Mouse (Mus musculus): Measurements from ENCODE around the gene Nedd4.
A peak's percentile ranks its signal among the peaks of the same experiment; 100 is the strongest.

Nedd4 gene

DNA sequence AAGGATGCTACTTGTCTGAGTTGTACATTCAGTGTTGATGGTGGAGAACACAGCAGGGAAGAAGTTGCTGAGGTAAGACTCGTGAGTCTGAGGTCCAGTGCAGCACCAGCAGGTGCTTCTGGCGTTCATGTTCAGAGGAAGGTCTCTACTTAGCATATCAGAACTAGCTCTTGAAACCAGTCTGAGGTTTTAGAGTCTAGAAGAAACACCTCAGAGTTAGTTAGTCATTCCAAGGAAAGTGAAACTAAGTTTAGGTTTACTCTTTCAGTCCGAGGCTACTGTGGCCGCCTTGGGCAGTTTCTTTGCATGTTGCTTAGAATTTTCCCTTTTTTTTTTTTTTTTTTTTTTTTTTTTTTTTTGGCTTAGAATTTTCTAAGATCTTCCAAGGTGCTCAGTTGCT lies 16.6 kb downstream of the Nedd4 start:
- no peak for DNase-seq (ENCODE audit: low spot score)

DNA sequence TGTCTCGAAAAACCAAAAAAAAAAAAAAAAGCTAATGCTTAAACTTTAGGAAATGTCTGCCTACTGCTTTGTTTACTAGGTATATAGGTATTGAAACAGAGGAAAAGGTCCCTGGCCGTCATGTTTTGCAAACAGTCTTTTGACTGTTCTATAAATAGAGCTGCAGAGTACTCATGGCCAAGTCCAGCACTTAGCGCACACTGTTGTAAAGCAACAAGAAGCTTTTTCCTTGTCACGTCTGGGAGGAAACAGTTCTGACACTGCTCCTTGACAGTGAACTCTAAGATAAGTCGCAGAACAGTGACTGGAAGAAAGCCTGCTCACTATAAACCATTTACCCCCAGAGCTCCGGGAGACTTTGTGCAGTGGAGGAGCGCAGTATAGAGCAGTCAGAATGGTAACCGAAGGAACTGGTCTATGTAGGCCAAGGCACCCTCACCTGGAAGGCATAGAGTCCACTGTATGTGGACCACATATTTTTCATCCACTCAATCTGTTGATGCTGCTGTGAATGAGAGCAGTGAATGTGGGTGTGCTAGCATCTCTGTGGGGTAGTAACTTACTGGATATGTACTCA lies 19.6 kb downstream of the Nedd4 start:
- DNase-seq (ENCODE audit: low spot score): no peak

DNA sequence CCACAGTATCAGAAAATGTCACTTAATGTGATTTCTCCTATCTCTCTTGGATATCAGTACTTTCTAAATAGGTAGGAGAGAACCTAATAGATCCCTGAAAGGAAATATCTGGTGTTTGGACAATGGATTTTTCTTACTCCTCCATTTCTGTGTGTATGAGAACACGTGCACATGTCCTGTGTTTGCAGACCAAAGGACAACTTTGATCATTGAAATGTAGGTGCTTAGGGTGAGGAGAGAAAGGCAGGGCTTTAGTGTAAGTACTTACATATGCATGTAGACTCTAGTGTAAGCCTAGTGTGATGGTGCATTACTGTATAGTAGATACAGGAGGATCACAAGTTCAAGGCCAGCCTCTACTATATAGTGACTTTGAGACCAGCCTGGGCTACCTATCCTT lies 21.1 kb downstream of the Nedd4 start:
- no peak for DNase-seq (ENCODE audit: low spot score)

DNA sequence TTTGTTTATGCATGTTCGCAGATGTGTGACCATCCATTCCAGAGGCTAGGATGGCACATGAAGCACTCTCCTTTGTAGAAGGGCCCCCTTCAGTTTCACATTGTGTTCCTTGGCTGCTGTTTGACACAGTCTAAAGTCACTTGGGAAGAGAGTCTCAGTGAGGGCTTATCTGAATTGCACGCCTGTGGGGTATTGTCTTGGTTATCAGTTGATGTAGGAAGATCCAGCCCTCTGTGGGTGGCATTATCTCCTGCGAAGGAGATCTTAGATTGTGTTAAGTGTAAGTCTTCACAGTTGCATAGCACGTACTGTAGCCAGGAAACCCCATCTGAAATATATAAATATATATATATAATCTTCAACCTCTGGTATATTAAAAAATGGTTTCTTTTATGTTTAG lies 23.1 kb downstream of the Nedd4 start:
- no peak for DNase-seq (ENCODE audit: low spot score)

DNA sequence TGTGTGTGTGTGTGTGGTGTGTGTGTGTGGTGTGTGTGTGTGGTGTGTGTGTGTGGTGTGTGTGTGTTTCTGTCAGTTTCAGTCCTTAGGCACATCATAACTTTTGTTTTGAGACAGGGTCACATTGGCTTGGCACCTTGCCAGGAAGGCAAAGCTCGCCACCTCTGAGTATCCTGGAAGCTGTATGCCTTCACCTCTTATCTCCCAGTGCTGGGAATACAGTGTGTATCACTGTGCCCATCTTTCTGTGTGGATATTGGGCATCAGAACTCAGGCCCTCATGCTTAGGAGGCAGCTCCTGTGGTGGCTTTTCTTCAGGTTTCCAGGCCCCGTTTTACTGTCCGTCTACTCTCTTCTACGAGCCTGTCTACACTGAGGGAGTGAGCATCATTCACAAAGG lies 24.4 kb downstream of the Nedd4 start:
- DNase-seq (ENCODE audit: low spot score): no peak

DNA sequence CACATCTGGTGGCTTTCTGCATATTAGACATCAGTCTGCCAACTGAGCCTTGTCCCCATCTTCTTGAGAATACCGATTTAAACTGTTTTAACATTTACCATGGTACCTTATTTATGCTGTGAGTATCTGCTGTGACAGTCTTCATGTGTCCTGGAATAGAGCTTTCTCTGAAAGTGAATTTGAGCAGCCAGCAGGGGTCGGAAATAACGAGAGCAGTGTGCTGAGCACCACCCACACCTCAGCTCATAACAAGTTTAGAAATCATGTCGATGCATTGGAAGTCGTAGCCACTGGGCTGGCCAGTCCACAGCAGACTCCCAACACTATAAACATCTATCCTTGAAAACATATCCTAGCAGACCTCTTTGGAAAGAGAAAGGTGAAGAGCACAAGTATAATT lies 27.4 kb downstream of the Nedd4 start:
- no peak for DNase-seq (ENCODE audit: low spot score)

DNA sequence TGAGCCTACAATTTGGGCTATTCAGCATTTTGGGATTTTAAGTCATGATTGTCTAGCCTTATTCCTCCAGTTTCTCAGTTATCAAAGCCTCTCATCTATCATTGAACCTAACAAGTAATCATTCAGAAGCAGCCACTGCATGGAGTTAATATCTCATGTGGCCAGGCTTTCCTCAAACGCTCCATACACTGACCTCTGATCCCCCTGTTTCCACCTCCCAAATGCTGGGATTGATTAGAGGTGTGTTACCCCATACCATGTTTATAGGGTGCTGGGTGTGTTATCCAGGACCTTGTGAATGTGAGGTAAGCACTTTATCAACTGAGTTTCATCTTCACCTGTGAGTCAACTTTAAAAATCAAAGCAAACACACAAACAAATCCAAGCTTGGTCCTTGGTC lies 28.7 kb downstream of the Nedd4 start:
- no peak for DNase-seq (ENCODE audit: low spot score)

DNA sequence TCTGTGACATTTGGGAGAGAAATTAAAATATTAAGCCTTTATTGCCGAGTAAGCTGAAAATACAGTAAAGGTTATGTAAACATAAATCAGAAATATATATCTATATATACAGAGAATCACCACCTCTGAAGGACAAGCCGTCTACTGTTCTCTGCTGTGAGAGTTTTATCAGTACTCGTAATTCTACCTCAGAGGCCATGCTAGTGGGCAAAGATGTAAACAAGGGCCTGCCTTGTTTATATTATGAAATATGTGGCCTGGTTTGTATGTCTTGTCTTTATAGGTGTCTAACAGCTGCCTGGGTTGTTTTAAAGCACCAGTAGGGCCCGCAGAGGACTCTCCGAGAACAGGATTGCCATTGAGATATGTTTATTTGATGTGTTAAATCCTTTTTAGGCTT lies 29.8 kb downstream of the Nedd4 start:
- no peak for DNase-seq (ENCODE audit: low spot score)

DNA sequence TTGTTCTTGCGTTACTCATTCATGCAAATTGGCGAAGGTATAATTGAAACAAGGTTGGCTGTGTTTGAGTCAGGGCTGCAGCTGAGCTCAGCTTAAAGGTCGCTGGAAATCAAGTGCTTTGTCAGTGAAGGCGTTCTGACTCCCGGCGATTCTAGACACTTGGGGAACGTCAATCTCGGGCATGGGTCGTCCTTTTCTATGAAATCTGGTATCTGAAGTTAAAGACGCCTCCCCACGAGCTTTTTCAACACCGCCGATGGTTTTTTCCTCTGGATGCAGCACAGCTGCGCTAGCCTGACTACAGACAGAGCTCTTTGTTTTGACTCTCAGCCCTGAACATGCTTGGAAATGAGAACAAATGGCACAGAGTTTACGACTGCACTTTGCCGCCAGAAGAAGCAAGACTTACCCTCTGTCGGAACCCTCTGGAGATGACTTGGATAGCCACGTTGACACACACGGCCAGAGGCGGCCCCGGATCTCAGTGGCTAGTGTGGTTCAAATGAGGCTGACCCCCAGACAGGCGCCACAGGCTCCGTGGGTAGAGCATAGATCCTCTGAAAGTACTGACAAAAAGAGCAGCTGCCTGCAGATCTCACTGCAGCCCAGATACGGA lies 31.0 kb downstream of the Nedd4 start:
- no peak for DNase-seq (ENCODE audit: low spot score)

DNA sequence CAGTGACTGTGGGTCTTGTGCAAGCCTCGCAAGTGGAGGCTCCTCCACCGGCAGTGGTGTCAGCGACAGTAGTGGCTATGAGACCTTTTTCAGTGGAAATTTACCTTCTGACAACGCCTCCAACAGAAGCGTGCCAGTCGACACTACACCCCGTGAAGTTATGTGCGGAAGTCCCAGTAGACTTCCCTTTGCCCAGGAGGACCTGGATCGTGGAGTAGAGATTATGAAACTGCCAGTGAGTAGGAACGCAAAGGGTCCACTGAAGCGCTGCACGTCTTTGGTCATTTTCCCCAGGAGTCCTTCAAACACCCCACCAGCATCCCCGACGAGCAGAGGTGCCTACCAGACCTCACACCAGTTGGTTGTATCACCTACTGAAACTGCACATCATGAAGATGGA lies 31.7 kb downstream of the Nedd4 start:
- no peak for DNase-seq (ENCODE audit: low spot score)

DNA sequence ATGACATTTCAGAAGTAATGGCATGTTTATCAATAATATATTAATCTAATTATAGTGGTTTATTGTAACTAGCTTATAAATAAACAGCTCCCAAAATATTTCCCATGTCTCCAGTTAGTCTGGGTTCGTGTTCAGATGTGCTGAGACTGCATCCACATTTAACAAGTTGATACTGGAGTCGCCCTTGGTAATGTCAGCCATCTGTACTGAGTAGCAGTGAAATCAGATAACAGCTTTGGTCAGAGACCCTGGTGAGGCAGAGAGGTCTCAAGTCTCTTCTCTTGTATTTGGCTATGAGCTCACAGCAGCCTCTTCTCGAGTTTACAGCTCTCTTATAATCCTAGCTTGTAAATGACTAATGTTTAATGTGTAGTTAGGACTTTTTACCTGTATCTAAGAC lies 34.4 kb downstream of the Nedd4 start:
- no peak for DNase-seq (ENCODE audit: low spot score)

DNA sequence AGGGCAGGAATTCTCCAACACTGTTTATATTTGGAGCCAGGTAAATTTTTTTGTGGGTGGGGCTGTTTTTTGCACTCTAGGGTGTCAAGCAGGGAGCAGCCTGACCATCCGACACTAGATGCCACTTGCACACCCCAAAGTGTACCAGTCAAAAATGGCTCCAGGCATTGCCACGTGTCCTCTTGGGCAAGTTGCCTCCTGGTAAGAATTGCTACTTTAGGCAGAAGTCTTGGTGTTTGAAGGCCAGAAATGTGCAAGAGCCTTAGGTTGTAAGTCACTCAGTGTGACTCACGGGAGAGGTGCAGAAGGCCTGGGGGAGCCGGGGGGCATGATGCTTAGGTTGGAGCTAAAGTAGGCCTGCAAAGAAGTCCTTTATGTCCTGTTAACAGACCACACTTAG lies 35.6 kb downstream of the Nedd4 start:
- DNase-seq (ENCODE audit: low spot score): no peak

DNA sequence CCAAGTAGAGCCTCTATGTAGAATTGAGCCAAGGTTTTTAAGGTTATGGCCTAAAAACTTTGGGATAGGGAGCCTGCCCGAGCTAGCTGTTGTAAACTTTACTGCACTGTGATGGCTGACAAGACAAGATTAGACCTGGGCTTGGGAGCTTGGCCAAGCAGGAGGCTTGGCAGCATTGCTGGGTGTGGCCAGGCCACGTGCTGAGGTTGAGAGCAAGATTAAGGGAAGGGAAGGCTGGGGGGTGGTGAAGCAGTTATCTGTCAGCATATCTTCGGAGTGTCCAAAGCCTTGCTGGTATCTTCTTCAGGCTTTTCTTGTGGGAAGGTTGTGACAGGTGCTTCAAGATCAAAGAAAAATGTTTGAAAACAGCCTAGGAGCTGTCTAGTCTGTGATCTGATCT lies 37.6 kb downstream of the Nedd4 start:
- no peak for DNase-seq (ENCODE audit: low spot score)

DNA sequence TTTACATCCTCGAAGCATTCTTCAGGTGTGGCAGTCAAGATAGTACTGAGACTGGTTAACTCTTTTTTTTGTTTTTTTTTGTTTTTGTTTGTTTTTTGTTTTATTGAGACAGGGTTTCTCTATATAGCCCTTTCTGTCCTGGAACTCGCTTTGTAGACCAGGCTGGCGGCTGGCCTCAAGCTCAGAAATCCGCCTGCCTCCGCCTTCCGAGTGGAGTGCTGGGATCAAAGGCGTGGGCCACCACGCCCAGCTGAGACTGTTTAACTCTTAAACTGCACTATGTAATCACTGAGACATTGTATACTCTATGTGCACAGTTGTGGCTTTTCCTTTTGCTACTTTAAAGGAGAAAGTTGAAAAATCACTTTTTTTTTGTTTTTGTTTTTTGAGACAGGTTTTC lies 39.3 kb downstream of the Nedd4 start:
- no peak for DNase-seq (ENCODE audit: low spot score)

DNA sequence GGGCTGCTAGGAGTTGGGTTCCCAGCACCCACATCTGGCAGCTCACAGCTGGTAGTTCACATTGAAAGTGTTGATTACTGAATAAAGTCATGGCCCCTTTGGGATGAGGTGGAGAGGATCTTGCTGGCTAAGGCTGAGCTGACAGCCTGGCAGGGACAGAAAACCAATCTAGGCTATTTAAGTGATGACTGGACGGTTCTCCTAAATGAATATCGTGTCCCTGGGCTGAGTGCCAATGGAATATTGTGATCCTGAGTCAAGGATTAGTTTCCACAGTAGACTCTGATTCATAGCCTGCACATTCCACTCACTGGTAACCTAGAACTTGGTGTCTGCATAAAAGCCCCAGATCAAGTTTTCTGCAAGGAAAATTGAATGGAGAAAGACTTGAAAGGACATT lies 39.9 kb downstream of the Nedd4 start:
- DNase-seq (ENCODE audit: low spot score): peak; percentile 77

DNA sequence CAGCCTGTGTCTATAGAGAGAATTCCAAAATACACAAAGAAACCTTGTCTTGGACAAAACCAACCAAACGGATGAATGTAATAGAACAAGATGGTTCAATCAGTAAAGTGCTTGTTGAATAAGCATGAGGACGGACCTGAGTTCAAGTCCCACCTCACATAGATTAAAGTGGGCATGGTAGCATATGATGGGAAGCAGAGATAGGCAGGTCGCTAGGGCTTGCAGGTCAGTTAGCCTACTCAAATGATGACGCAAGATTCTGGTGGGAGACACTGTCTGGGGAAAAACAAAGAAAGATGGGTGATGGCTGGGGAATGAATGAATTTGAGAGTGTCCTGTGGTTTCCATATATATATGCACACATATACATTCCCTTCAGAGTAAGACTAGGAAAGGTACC lies 41.0 kb downstream of the Nedd4 start:
- DNase-seq (ENCODE audit: low spot score): no peak

DNA sequence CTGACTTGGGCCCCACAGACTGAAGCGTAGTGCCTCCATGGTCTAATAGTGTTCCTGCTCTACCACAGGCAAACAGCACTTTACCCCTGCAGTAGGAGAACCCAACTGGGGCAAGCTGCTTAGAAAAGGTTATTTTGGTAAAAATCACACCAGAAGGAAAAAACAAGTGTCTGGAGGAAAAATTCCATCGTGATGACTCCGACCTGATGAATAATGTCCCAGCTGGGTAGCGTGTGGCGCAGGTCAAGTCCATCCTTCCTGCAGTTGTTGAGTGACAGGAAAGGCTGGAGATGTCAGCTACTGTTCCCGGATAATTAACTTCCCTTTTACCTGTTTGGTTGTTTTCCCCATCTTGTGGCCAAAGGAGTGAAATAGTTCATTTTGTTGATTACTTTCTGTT lies 41.6 kb downstream of the Nedd4 start:
- no peak for DNase-seq (ENCODE audit: low spot score)

DNA sequence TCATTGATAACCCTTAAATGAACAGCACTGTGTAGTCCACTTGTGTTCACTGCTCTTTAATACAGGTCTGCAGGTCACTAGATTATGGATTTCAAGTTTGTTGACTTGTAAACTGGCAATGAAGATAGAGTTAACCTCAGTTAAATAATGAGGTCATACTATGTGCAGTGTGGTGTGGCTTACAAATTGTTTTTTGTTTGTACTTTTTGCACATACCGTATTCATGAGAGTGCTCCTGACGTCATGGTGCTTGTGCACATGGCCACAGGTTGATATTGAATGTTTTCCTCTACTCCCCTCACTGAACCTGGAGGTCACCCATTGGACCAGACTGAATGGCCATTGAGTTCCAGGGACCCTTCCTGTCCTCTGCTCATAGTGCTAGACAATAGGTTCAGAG lies 43.1 kb downstream of the Nedd4 start:
- DNase-seq (ENCODE audit: low spot score): no peak

DNA sequence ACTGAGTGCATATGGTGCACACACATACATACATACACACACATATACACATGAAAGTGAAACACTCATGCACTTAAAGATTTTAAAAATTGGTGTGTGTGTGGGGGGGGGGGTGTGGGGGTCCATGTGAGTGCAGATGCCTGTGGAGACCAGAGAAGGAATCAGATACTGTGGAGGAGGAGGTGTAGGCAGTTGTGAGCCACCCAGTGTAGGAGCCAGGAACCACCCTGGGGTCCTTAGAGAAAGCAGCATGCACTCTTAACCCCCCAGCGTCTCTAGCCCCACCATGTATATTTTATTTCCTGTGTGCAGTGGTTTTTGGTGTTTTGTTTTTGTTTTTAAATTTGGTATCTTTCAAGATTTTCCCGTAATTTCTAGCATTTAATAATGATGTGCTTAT lies 45.9 kb downstream of the Nedd4 start:
- DNase-seq (ENCODE audit: low spot score): no peak

DNA sequence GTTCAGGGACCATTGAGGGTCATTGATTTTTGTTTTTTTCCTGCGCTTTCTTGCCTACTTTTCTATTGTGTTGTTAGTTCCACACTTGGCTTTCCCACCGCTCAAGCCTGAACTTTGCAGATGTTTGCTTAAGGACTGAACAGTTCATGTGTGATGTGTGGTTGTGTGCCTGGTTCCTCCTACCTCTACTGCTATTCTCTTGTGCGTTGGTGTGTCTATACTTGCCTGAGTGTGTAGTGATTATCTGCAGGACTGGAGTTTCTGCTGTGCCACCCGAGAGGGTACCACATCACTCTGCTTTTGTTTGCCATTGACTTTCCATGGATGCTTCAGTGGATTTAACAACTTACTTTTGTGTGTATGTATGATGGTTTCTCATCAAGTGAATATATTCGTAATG lies 46.5 kb downstream of the Nedd4 start:
- DNase-seq (ENCODE audit: low spot score): no peak

DNA sequence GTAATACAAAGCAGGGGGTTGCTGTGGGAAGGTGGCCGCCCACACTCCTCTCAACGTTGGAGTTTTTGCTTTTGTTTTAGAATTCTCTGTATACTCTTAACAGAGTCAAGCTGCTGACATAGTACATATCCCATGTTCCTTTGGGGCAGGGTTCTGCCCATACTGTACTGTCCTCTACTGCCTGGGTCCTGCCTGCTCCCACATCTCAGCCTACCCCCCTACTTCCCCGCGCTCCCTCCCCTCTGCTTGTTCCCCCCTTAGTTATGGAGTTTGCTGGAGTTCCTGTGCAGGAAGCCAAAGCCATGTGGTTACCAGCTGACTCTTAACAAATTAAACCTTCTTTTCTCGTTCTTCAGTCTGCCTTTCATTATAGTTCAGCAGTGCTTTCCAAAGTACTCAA lies 47.9 kb downstream of the Nedd4 start:
- no peak for DNase-seq (ENCODE audit: low spot score)

DNA sequence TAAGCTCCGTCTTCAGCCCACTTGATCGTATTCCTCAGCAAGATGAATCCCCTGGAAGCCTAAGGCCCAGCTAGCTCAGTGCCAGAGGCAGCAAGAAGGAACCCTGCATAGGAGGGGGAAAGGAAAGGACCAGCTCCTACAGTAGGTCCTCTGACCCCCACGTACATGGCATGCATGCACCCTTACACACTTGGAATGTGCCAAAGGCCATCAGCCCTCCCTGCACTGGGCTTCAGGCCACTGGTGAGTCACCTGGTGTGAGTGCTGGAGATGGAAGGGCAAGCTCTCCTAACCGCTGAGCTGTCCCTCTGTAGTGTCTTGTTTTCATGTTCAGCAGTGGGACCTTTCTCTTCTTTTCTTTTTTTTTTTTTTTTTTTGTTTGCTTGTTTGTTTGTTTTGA lies 52.8 kb downstream of the Nedd4 start:
- DNase-seq (ENCODE audit: low spot score): peak; percentile 78

DNA sequence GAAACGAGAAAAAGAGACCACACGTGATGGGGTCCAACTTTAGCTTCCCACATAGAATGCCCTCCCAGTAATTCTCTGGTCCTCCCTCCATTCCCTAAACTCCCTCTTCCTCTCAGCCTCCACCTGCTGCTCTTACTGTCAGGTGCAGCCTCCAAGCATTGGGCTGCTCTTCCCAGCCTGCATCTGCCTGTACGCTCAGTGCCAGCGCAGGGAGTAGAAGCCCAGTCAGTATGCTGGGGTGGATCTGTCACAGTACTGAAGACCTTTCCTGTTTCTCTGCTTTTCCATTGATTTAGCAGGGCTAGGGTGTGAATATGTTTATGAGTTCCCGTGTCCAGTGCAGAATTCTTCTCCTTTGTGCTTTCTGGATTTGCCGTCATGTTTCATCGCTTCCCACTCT lies 54.1 kb downstream of the Nedd4 start:
- no peak for DNase-seq (ENCODE audit: low spot score)

DNA sequence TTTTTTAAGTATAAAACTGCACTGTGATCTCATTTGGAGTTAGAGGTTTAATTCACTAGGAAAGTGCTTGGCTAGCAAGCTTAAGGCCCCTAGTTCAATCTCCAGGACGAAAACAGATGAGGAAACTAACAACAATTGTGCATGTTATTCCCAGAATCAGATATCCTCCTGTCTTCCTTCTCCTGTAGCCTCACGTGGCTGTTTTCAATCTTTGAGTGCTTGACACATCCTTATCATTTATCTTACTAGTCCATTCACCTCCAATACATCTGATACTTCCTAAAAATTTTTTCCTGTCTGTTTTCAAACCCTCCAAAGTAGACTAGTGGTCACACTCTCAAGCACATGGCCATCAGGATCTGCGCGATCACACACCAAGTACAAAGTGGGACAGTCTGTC lies 57.0 kb downstream of the Nedd4 start:
- no peak for DNase-seq (ENCODE audit: low spot score)

DNA sequence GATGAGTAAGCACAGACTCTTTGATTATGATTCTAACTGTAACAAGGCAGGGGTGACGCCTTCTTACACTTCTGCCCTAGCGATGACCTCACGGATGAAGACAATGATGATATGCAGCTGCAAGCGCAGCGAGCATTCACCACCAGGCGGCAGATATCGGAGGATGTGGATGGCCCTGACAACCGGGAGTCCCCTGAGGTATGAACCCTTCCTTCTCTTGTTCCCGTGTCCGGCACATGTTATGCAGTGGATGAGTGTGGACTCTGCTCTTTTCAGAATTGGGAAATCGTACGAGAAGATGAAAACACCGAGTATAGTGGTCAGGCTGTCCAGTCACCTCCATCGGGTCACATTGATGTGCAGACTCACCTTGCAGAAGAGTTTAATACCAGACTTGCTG lies 59.1 kb downstream of the Nedd4 start:
- DNase-seq (ENCODE audit: low spot score): no peak

Data from adipocyte (in vitro differentiated cells).